Mouse (Mus musculus): ENCODE measurements at regions not wholly inside any gene's neighbourhood (a gene's known extent, or its start where the extent isn't known, plus 50 kb on each side); places are given as distances from the start of the nearest gene placed in this dataset.

DNA sequence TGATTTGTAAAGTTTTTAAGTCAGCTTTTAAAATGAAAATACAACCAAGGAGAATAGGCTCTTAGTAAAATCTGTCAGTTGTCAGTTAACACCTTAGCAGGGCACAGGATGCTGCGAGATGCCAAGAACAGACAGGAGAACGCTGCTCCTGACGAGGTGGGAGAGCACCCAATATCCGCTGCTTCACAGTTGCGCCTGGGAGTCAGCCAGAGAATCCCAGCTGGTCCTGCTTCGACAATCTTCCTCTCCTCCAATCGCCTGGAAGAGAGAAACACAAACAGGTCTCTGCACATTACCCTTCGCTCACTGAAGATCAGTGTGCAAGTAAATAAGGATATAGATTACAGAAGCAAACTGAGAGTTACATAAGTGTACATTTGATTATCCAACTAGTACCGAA, 750.5 kb upstream of the Acvr2a start:
- no peak overlapping the region for H3K27ac ChIP-seq (ENCODE audit: low read depth, low read length)
- DNase-seq (ENCODE audit: low spot score), result peak; percentile 51
- no peaks in the 10 kb centered on the region for H3K36me3 ChIP-seq (ENCODE audit: insufficient read depth, low read length)
- H3K4me2 ChIP-seq (ENCODE audit: low read depth, low read length, poor library complexity, severe bottlenecking), result no peak overlapping the region
- H3K27me3 ChIP-seq (ENCODE audit: insufficient read depth, low read length), result no peaks in the 10 kb centered on the region
- no peak for TF ChIP-seq CTCF (IDR thresholded peaks at IDR 0.05)
- 70% methylated on average over 9 of the region's 9 CpGs for WGBS
- no peaks in the 10 kb centered on the region for H3K9me3 ChIP-seq (ENCODE audit: low read length)
- H3K4me1 ChIP-seq (ENCODE audit: insufficient read depth, low read length), result no peaks in the 10 kb centered on the region
- no peak for ATAC-seq (ENCODE audit: low FRiP score)
- H3K4me3 ChIP-seq (ENCODE audit: low read depth, low read length), result no peak overlapping the region
- no peak overlapping the region for H3K9ac ChIP-seq (replicated peaks; ENCODE audit: low read length, poor library complexity, severe bottlenecking)

DNA sequence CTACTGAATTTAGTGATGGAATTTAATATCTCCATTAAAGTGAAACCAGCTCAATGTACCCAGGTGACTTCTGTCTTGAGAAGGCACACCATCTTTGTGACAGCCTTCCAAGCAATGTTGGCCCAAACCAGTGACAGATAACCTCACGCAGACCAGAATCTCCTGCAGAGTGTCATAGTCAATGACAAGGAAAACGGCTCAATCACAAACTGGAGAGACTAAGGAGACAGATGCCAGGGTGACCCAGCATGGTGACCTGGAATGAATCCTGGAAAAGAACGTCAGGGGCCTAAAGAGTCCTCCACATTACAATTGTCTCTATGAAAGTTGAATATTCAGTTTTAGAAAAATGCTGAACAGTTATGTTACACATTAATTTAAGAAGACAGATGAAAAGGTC, 748.7 kb upstream of the Acvr2a start:
- Histone ChIP-seq H3K27me3 (ENCODE audit: insufficient read depth, low read length) (no peaks in the 10 kb centered on the region), H3K4me3 (ENCODE audit: low read depth, low read length) (no peak overlapping the region), H3K27ac (ENCODE audit: low read depth, low read length) (no peak overlapping the region), H3K9me3 (ENCODE audit: low read length) (no peaks in the 10 kb centered on the region), H3K9ac (replicated peaks; ENCODE audit: low read length, poor library complexity, severe bottlenecking) (no peak overlapping the region), H3K4me1 (ENCODE audit: insufficient read depth, low read length) (no peaks in the 10 kb centered on the region), H3K36me3 (ENCODE audit: insufficient read depth, low read length) (no peaks in the 10 kb centered on the region), H3K4me2 (ENCODE audit: low read depth, low read length, poor library complexity, severe bottlenecking) (no peak overlapping the region)
- no peak for TF ChIP-seq CTCF (IDR thresholded peaks at IDR 0.05)
- ATAC-seq (ENCODE audit: low FRiP score) (no peak), DNase-seq (ENCODE audit: low spot score) (peak; percentile 22)
- 66% methylated on average over 3 of the region's 3 CpGs for WGBS

DNA sequence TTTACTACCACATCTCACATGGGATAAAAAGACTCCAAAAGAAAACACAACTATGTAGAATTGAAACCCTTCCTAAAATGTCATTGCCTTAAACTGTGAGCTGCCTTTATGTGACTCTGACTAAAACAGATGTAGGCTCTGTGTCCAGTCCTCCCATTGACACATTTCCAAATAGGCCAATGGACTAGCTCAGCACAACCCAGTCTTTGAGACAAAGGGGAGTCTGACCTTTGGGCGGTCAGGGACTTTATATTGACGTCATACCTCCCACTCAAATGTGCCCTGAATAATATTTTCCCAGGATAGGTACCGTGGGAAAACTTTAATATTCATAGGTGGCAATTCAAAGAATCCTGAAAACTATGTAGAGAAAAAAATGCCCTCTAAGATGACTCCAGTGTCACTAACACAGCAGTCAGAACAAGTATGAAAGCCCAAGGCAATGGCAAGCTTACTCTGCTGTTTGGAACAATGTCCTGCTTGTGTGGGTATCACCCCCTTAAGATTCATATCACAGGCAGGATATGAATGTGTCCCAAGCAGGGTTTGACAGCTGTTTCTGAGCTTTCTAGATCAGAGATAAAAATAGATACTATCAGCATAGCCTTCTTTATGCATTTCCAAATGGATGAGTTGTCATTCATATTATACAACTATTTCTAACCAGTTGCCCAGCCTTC, 731.6 kb upstream of the Acvr2a start:
- Histone ChIP-seq H3K4me1 (ENCODE audit: insufficient read depth, low read length) (no peaks in the 10 kb centered on the region), H3K36me3 (ENCODE audit: insufficient read depth, low read length) (no peaks in the 10 kb centered on the region), H3K9me3 (ENCODE audit: low read length) (no peaks in the 10 kb centered on the region), H3K27ac (ENCODE audit: low read depth, low read length) (no peak overlapping the region), H3K27me3 (ENCODE audit: insufficient read depth, low read length) (no peaks in the 10 kb centered on the region), H3K4me2 (ENCODE audit: low read depth, low read length, poor library complexity, severe bottlenecking) (no peak overlapping the region), H3K9ac (replicated peaks; ENCODE audit: low read length, poor library complexity, severe bottlenecking) (no peak overlapping the region), H3K4me3 (ENCODE audit: low read depth, low read length) (no peak overlapping the region)
- no peak for DNase-seq (ENCODE audit: low spot score)
- TF ChIP-seq CTCF (IDR thresholded peaks at IDR 0.05), result no peak
- no peak for ATAC-seq (ENCODE audit: low FRiP score)
- WGBS, result 51% methylated on average over 3 of the region's 3 CpGs

DNA sequence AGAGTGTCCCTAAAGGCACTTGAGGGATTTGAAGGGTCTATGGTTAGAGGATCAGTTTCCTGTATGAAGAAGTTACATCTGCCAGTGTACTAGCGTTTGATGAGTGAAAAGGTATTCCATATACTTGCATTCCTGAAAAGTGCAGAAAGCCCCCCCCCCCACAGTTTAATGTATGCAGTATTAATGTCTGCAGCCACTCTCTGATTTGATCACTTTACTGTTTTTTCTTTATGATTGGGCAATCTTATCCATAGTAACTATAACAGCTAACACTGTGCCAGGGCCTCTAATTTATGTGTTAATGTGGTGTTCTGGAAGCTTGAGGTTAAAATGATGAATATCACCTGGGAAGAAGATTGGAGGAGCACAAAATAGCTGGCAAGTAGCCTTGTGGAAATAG, 715.6 kb upstream of the Acvr2a start:
- no peak for TF ChIP-seq CTCF (IDR thresholded peaks at IDR 0.05)
- ATAC-seq (ENCODE audit: low FRiP score), result no peak
- DNase-seq (ENCODE audit: low spot score), result no peak

DNA sequence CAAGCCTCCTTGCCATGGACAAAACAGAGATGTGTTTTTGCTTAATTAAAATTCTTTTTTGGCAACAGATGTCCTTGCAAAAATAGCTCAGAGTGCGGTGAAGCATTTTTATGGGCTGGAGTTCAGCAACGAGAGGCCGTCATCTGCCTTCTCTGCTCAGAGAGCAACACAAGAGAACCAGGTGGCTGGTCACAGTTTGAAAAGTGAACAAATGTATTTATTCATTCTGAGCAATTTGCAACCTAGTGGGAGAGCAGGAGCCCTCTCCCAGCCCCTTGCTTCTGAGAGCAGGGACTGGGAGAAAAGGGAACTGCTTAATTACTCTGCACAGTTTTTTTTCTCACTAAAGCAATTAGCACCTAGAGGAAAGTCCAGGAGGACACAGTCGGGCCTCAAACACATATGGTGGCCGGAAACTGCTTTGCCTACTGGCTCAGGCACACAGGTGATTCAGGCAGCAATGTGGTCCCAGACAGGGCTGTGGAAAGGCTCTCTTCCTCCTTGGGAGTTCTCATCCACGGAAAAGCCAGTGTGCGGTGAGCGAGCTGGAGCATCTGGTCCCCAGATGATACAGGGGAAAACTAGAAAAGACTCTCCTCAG, 714.9 kb upstream of the Acvr2a start:
- Histone ChIP-seq H3K27me3 (ENCODE audit: insufficient read depth, low read length) (no peaks in the 10 kb centered on the region), H3K4me1 (ENCODE audit: insufficient read depth, low read length) (peaks cover 6% of the 10 kb centered on the region; the same call in 1 of the 2 replicates), H3K9me3 (ENCODE audit: low read length) (no peaks in the 10 kb centered on the region), H3K4me2 (ENCODE audit: low read depth, low read length, poor library complexity, severe bottlenecking) (no peak overlapping the region), H3K4me3 (ENCODE audit: low read depth, low read length) (no peak overlapping the region), H3K36me3 (ENCODE audit: insufficient read depth, low read length) (no peaks in the 10 kb centered on the region), H3K27ac (ENCODE audit: low read depth, low read length) (no peak overlapping the region), H3K9ac (replicated peaks; ENCODE audit: low read length, poor library complexity, severe bottlenecking) (no peak overlapping the region)
- ATAC-seq (ENCODE audit: low FRiP score), result 0 out of 2 replicates have a peak, but pooled peaks have one; percentile 23
- TF ChIP-seq CTCF (IDR thresholded peaks at IDR 0.05), result no peak
- DNase-seq (ENCODE audit: low spot score), result peak; percentile 67
- WGBS, result 46% methylated on average over 8 of the region's 8 CpGs

More for the DNA sequence above, 715.6 kb upstream of the Acvr2a start:
- H3K4me3 ChIP-seq (ENCODE audit: low read depth, low read length), result no peak overlapping the region
- peaks cover 6% of the 10 kb centered on the region; the same call in 1 of the 2 replicates for H3K4me1 ChIP-seq (ENCODE audit: insufficient read depth, low read length)
- WGBS, result 58% methylated on average over 1 of the region's 1 CpGs
- no peak overlapping the region for H3K27ac ChIP-seq (ENCODE audit: low read depth, low read length)
- H3K36me3 ChIP-seq (ENCODE audit: insufficient read depth, low read length), result no peaks in the 10 kb centered on the region
- no peaks in the 10 kb centered on the region for H3K9me3 ChIP-seq (ENCODE audit: low read length)
- H3K9ac ChIP-seq (replicated peaks; ENCODE audit: low read length, poor library complexity, severe bottlenecking), result no peak overlapping the region
- H3K4me2 ChIP-seq (ENCODE audit: low read depth, low read length, poor library complexity, severe bottlenecking), result no peak overlapping the region
- H3K27me3 ChIP-seq (ENCODE audit: insufficient read depth, low read length), result no peaks in the 10 kb centered on the region

DNA sequence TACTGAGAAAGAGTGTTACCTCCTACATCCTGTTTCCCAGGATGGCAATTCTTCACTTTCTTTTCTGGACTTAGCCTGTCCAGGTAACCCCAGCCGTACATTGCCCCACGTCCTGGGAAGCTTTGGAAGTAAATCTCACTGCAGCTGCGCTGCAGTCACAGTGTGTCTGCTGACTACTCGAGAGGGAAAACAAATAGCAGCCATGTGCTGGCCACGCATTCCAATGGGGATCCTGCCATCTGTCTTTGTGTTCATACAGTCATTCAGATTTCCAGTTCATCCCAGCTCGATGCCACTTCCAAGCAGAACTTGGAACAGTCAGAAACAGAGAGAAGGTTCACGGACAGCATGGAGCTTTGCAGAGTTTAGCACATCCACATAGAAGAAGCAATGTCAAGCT, 690.2 kb upstream of the Acvr2a start:
- H3K27ac ChIP-seq (ENCODE audit: low read depth, low read length), result no peak overlapping the region
- H3K4me2 ChIP-seq (ENCODE audit: low read depth, low read length, poor library complexity, severe bottlenecking), result no peak overlapping the region
- ATAC-seq (ENCODE audit: low FRiP score) (no peak), DNase-seq (ENCODE audit: low spot score) (peak; percentile 19)
- WGBS, result 43% methylated on average over 7 of the region's 7 CpGs
- no peaks in the 10 kb centered on the region for H3K9me3 ChIP-seq (ENCODE audit: low read length)
- TF ChIP-seq CTCF (IDR thresholded peaks at IDR 0.05), result no peak
- no peaks in the 10 kb centered on the region for H3K27me3 ChIP-seq (ENCODE audit: insufficient read depth, low read length)
- H3K4me3 ChIP-seq (ENCODE audit: low read depth, low read length), result no peak overlapping the region
- no peaks in the 10 kb centered on the region for H3K36me3 ChIP-seq (ENCODE audit: insufficient read depth, low read length)
- no peak overlapping the region for H3K9ac ChIP-seq (replicated peaks; ENCODE audit: low read length, poor library complexity, severe bottlenecking)
- no peaks in the 10 kb centered on the region for H3K4me1 ChIP-seq (ENCODE audit: insufficient read depth, low read length)
